Mouse (Mus musculus): ENCODE results near the gene Hcls1. TPM values are rescaled to one million over a fixed set of nuclear protein-coding genes. Genes with fewer than 3 reads are reported as not detected.

The Hcls1 gene
- polyA plus RNA-seq, 1 experiment = 114 TPM

GRCm38 (mm10) chr16:36946459-36947159 lies 11.8 kb downstream of the Hcls1 start:
- H3K27ac ChIP-seq (ENCODE audit: insufficient read depth, low read length) = no peak overlapping the region
- DNase-seq (ENCODE audit: low read depth in 1 of 2, low spot score in 2 of 2) = no peak
- peaks cover 20% of the 10 kb centered on the region for H3K36me3 ChIP-seq (ENCODE audit: control insufficient read depth, insufficient read depth, low read length)
- peaks cover 3% of the 10 kb centered on the region for H3K4me1 ChIP-seq (ENCODE audit: control insufficient read depth, insufficient read depth, insufficient read length)
- H3K27me3 ChIP-seq (ENCODE audit: control insufficient read depth, insufficient read depth, low read length) = no peaks in the 10 kb centered on the region
- 93% methylated on average over 8 of the region's 8 CpGs for WGBS
- TF ChIP-seq CTCF (IDR thresholded peaks at IDR 0.05; ENCODE audit: extremely low read depth, insufficient read depth, insufficient read length, insufficient replicate concordance) = no peak
- no peak for TF ChIP-seq POLR2A (IDR thresholded peaks at IDR 0.05; ENCODE audit: low read depth, low read length)
- H3K4me3 ChIP-seq (ENCODE audit: extremely low read depth, insufficient read depth, insufficient read length) = no peak overlapping the region

GRCm38 (mm10) chr16:36947646-36948197 lies 12.9 kb downstream of the Hcls1 start:
- Histone ChIP-seq H3K27me3 (ENCODE audit: control insufficient read depth, insufficient read depth, low read length) (no peaks in the 10 kb centered on the region), H3K27ac (ENCODE audit: insufficient read depth, low read length) (no peak overlapping the region), H3K4me3 (ENCODE audit: extremely low read depth, insufficient read depth, insufficient read length) (no peak overlapping the region), H3K4me1 (ENCODE audit: control insufficient read depth, insufficient read depth, insufficient read length) (no peaks in the 10 kb centered on the region), H3K36me3 (ENCODE audit: control insufficient read depth, insufficient read depth, low read length) (peaks cover 20% of the 10 kb centered on the region)
- no peak for TF ChIP-seq POLR2A (IDR thresholded peaks at IDR 0.05; ENCODE audit: low read depth, low read length)
- no peak for TF ChIP-seq CTCF (IDR thresholded peaks at IDR 0.05; ENCODE audit: extremely low read depth, insufficient read depth, insufficient read length, insufficient replicate concordance)
- DNase-seq (ENCODE audit: low read depth in 1 of 2, low spot score in 2 of 2) = no peak
- 67% methylated on average over 4 of the region's 4 CpGs for WGBS

- TF ChIP-seq POLR2A (IDR thresholded peaks at IDR 0.05; ENCODE audit: low read depth, low read length) (no peak), CTCF (IDR thresholded peaks at IDR 0.05; ENCODE audit: extremely low read depth, insufficient read depth, insufficient read length, insufficient replicate concordance) (no peak)
- Histone ChIP-seq H3K27ac (ENCODE audit: insufficient read depth, low read length) (no peak overlapping the region), H3K27me3 (ENCODE audit: control insufficient read depth, insufficient read depth, low read length) (no peaks in the 10 kb centered on the region), H3K4me3 (ENCODE audit: extremely low read depth, insufficient read depth, insufficient read length) (no peak overlapping the region), H3K36me3 (ENCODE audit: control insufficient read depth, insufficient read depth, low read length) (peaks cover 23% of the 10 kb centered on the region), H3K4me1 (ENCODE audit: control insufficient read depth, insufficient read depth, insufficient read length) (no peaks in the 10 kb centered on the region)
- WGBS = 84% methylated on average over 8 of the region's 8 CpGs
- no peak for DNase-seq (ENCODE audit: low read depth in 1 of 2, low spot score in 2 of 2)
These were observed 15.0 kb downstream of the Hcls1 start for GRCm38 (mm10) chr16:36949614-36950336.

- H3K36me3 ChIP-seq (ENCODE audit: control insufficient read depth, insufficient read depth, low read length) = peaks cover 34% of the 10 kb centered on the region
- H3K4me1 ChIP-seq (ENCODE audit: control insufficient read depth, insufficient read depth, insufficient read length) = no peaks in the 10 kb centered on the region
- H3K27me3 ChIP-seq (ENCODE audit: control insufficient read depth, insufficient read depth, low read length) = no peaks in the 10 kb centered on the region
- WGBS = 91% methylated on average over 4 of the region's 4 CpGs
- no peak for DNase-seq (ENCODE audit: low read depth in 1 of 2, low spot score in 2 of 2)
- H3K4me3 ChIP-seq (ENCODE audit: extremely low read depth, insufficient read depth, insufficient read length) = no peak overlapping the region
- no peak overlapping the region for H3K27ac ChIP-seq (ENCODE audit: insufficient read depth, low read length)
- TF ChIP-seq POLR2A (IDR thresholded peaks at IDR 0.05; ENCODE audit: low read depth, low read length) = no peak
- TF ChIP-seq CTCF (IDR thresholded peaks at IDR 0.05; ENCODE audit: extremely low read depth, insufficient read depth, insufficient read length, insufficient replicate concordance) = no peak
These were observed 16.2 kb downstream of the Hcls1 start for GRCm38 (mm10) chr16:36951029-36951428.

- no peaks in the 10 kb centered on the region for H3K4me1 ChIP-seq (ENCODE audit: control insufficient read depth, insufficient read depth, insufficient read length)
- H3K4me3 ChIP-seq (ENCODE audit: extremely low read depth, insufficient read depth, insufficient read length) = no peak overlapping the region
- WGBS = 93% methylated on average over 11 of the region's 11 CpGs
- H3K36me3 ChIP-seq (ENCODE audit: control insufficient read depth, insufficient read depth, low read length) = peaks cover 29% of the 10 kb centered on the region
- no peak overlapping the region for H3K27ac ChIP-seq (ENCODE audit: insufficient read depth, low read length)
- DNase-seq (ENCODE audit: low read depth in 1 of 2, low spot score in 2 of 2) = no peak
- no peaks in the 10 kb centered on the region for H3K27me3 ChIP-seq (ENCODE audit: control insufficient read depth, insufficient read depth, low read length)
- TF ChIP-seq CTCF (IDR thresholded peaks at IDR 0.05; ENCODE audit: extremely low read depth, insufficient read depth, insufficient read length, insufficient replicate concordance) = no peak
- TF ChIP-seq POLR2A (IDR thresholded peaks at IDR 0.05; ENCODE audit: low read depth, low read length) = no peak
These were observed 20.3 kb downstream of the Hcls1 start for GRCm38 (mm10) chr16:36955106-36955505.

- WGBS = 93% methylated on average over 4 of the region's 4 CpGs
- H3K27me3 ChIP-seq (ENCODE audit: control insufficient read depth, insufficient read depth, low read length) = no peaks in the 10 kb centered on the region
- no peaks in the 10 kb centered on the region for H3K4me1 ChIP-seq (ENCODE audit: control insufficient read depth, insufficient read depth, insufficient read length)
- H3K4me3 ChIP-seq (ENCODE audit: extremely low read depth, insufficient read depth, insufficient read length) = no peak overlapping the region
- DNase-seq (ENCODE audit: low read depth in 1 of 2, low spot score in 2 of 2) = no peak
- peaks cover 50% of the 10 kb centered on the region for H3K36me3 ChIP-seq (ENCODE audit: control insufficient read depth, insufficient read depth, low read length)
- no peak for TF ChIP-seq POLR2A (IDR thresholded peaks at IDR 0.05; ENCODE audit: low read depth, low read length)
- TF ChIP-seq CTCF (IDR thresholded peaks at IDR 0.05; ENCODE audit: extremely low read depth, insufficient read depth, insufficient read length, insufficient replicate concordance) = no peak
- H3K27ac ChIP-seq (ENCODE audit: insufficient read depth, low read length) = no peak overlapping the region
These were observed 28.6 kb downstream of the Hcls1 start for GRCm38 (mm10) chr16:36963415-36963814.
